Mouse (Mus musculus): ENCODE measurements at regions not wholly inside any gene's neighbourhood (a gene's known extent, or its start where the extent isn't known, plus 50 kb on each side); places are given as distances from the start of the nearest gene placed in this dataset.

GRCm38 (mm10) chr13:43959121-43959572 is 174.6 kb downstream of the Cd83 start:
- WGBS: 65% methylated on average over 9 of the region's 9 CpGs
- no peak for DNase-seq (ENCODE audit: low spot score)
- H3K36me3 ChIP-seq (replicated peaks; ENCODE audit: control insufficient read depth, insufficient read depth, low read length): no peaks in the 10 kb centered on the region
- no peak overlapping the region for H3K4me2 ChIP-seq (ENCODE audit: low read depth, low read length)
- no peak for ATAC-seq (ENCODE audit: insufficient read depth, low read depth)
- H3K9ac ChIP-seq (replicated peaks; ENCODE audit: low read depth, low read length): no peak overlapping the region
- H3K9me3 ChIP-seq (replicated peaks; ENCODE audit: control insufficient read depth, low read length): no peaks in the 10 kb centered on the region
- H3K4me1 ChIP-seq (ENCODE audit: control insufficient read depth, insufficient read depth): no peaks in the 10 kb centered on the region
- H3K27me3 ChIP-seq (ENCODE audit: control insufficient read depth, insufficient read depth, low read length): no peaks in the 10 kb centered on the region
- H3K4me3 ChIP-seq (ENCODE audit: low read depth, low read length): no peak overlapping the region
- no peak overlapping the region for H3K27ac ChIP-seq (ENCODE audit: low read depth)
- TF ChIP-seq CTCF (IDR thresholded peaks at IDR 0.05; ENCODE audit: low read depth) (no peak), EP300 (IDR thresholded peaks at IDR 0.05; ENCODE audit: low read depth) (no peak)

- ATAC-seq (ENCODE audit: insufficient read depth, low read depth): no peak
- Histone ChIP-seq H3K4me1 (ENCODE audit: control insufficient read depth, insufficient read depth) (no peaks in the 10 kb centered on the region), H3K9ac (replicated peaks; ENCODE audit: low read depth, low read length) (no peak overlapping the region), H3K4me2 (ENCODE audit: low read depth, low read length) (no peak overlapping the region), H3K27me3 (ENCODE audit: control insufficient read depth, insufficient read depth, low read length) (no peaks in the 10 kb centered on the region), H3K9me3 (replicated peaks; ENCODE audit: control insufficient read depth, low read length) (no peaks in the 10 kb centered on the region), H3K36me3 (replicated peaks; ENCODE audit: control insufficient read depth, insufficient read depth, low read length) (no peaks in the 10 kb centered on the region), H3K27ac (ENCODE audit: low read depth) (no peak overlapping the region), H3K4me3 (ENCODE audit: low read depth, low read length) (no peak overlapping the region)
- TF ChIP-seq CTCF (IDR thresholded peaks at IDR 0.05; ENCODE audit: low read depth): no peak
- no peak for TF ChIP-seq EP300 (IDR thresholded peaks at IDR 0.05; ENCODE audit: low read depth)
- DNase-seq (ENCODE audit: low spot score): no peak
- 52% methylated on average over 6 of the region's 6 CpGs for WGBS
Observed at GRCm38 (mm10) chr13:43961047-43961690, 176.6 kb downstream of the Cd83 start.

GRCm38 (mm10) chr13:43961987-43962386 is 177.4 kb downstream of the Cd83 start:
- Histone ChIP-seq H3K27me3 (ENCODE audit: control insufficient read depth, insufficient read depth, low read length) (no peaks in the 10 kb centered on the region), H3K4me1 (ENCODE audit: control insufficient read depth, insufficient read depth) (no peaks in the 10 kb centered on the region), H3K27ac (ENCODE audit: low read depth) (no peak overlapping the region), H3K4me2 (ENCODE audit: low read depth, low read length) (no peak overlapping the region), H3K9me3 (replicated peaks; ENCODE audit: control insufficient read depth, low read length) (no peaks in the 10 kb centered on the region), H3K9ac (replicated peaks; ENCODE audit: low read depth, low read length) (no peak overlapping the region), H3K4me3 (ENCODE audit: low read depth, low read length) (no peak overlapping the region), H3K36me3 (replicated peaks; ENCODE audit: control insufficient read depth, insufficient read depth, low read length) (no peaks in the 10 kb centered on the region)
- DNase-seq (ENCODE audit: low spot score) (no peak), ATAC-seq (ENCODE audit: insufficient read depth, low read depth) (no peak)
- WGBS: 86% methylated on average over 3 of the region's 3 CpGs
- TF ChIP-seq CTCF (IDR thresholded peaks at IDR 0.05; ENCODE audit: low read depth) (no peak), EP300 (IDR thresholded peaks at IDR 0.05; ENCODE audit: low read depth) (no peak)

- Histone ChIP-seq H3K9ac (replicated peaks; ENCODE audit: low read depth, low read length) (no peak overlapping the region), H3K4me2 (ENCODE audit: low read depth, low read length) (no peak overlapping the region), H3K4me3 (ENCODE audit: low read depth, low read length) (no peak overlapping the region), H3K4me1 (ENCODE audit: control insufficient read depth, insufficient read depth) (no peaks in the 10 kb centered on the region), H3K36me3 (replicated peaks; ENCODE audit: control insufficient read depth, insufficient read depth, low read length) (no peaks in the 10 kb centered on the region), H3K27ac (ENCODE audit: low read depth) (no peak overlapping the region), H3K9me3 (replicated peaks; ENCODE audit: control insufficient read depth, low read length) (no peaks in the 10 kb centered on the region), H3K27me3 (ENCODE audit: control insufficient read depth, insufficient read depth, low read length) (no peaks in the 10 kb centered on the region)
- 71% methylated on average over 3 of the region's 3 CpGs for WGBS
- TF ChIP-seq CTCF (IDR thresholded peaks at IDR 0.05; ENCODE audit: low read depth) (no peak), EP300 (IDR thresholded peaks at IDR 0.05; ENCODE audit: low read depth) (no peak)
- no peak for ATAC-seq (ENCODE audit: insufficient read depth, low read depth)
- no peak for DNase-seq (ENCODE audit: low spot score)
Observed at GRCm38 (mm10) chr13:43963321-43963720, 178.7 kb downstream of the Cd83 start.

DNA sequence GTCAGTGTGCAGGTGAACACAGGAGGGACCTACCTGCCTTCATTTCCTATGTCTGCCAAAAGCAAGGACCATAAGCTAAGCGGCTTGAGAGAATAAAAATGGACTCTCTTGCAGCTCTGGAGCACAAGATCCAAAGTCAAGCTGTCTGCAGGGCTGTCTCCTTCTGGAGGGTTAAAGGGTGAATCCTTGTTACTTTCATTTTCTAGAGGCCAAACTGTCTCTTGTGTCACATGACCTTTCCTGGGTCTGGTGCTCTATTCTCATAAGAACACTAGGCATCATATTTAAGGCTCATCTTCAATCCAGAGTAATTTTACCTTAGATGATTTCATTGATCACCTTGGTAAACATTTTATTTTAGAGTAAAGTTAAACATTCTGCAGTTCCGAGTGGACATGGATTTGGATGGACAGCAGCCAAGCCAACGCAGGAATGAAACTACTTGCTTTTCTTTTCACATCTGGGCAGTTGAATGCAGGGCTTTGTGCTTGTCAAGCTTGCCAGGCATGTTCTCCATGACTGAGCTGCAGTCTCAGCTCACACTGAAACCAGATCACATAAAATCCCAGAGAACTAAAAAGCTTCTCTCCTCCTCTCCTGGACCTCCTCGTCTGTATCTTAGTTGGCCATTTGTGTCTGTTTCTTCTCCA is 180.8 kb downstream of the Cd83 start:
- Histone ChIP-seq H3K4me2 (ENCODE audit: low read depth, low read length) (no peak overlapping the region), H3K27ac (ENCODE audit: low read depth) (no peak overlapping the region), H3K36me3 (replicated peaks; ENCODE audit: control insufficient read depth, insufficient read depth, low read length) (no peaks in the 10 kb centered on the region), H3K27me3 (ENCODE audit: control insufficient read depth, insufficient read depth, low read length) (no peaks in the 10 kb centered on the region), H3K4me3 (ENCODE audit: low read depth, low read length) (no peak overlapping the region), H3K9me3 (replicated peaks; ENCODE audit: control insufficient read depth, low read length) (no peaks in the 10 kb centered on the region), H3K4me1 (ENCODE audit: control insufficient read depth, insufficient read depth) (no peaks in the 10 kb centered on the region), H3K9ac (replicated peaks; ENCODE audit: low read depth, low read length) (no peak overlapping the region)
- ATAC-seq (ENCODE audit: insufficient read depth, low read depth) (no peak), DNase-seq (ENCODE audit: low spot score) (no peak)
- 54% methylated on average over 4 of the region's 4 CpGs for WGBS
- TF ChIP-seq EP300 (IDR thresholded peaks at IDR 0.05; ENCODE audit: low read depth) (no peak), CTCF (IDR thresholded peaks at IDR 0.05; ENCODE audit: low read depth) (no peak)

Measured in heart, postnatal 0 days (tissue).